Mouse (Mus musculus) right cerebral cortex, postnatal 25 days (tissue): Measurements from ENCODE around the gene Lgsn.

Experiments used
- DNase-seq: peaks from one replicate; pipeline ENCODE4 v3.0.0; 2022

Lgsn gene

GRCm38 (mm10) chr1:31176101-31176500 is at the start of gene Lgsn:
Gene Lgsn (plus strand): TSS chr1:31176401.
- DNase-seq = no peak

GRCm38 (mm10) chr1:31138387-31138786 is 37.8 kb upstream of the Lgsn start:
- DNase-seq = no peak

- DNase-seq = no peak
Measured at GRCm38 (mm10) chr1:31142288-31143094, 33.7 kb upstream of the Lgsn start.

GRCm38 (mm10) chr1:31143571-31143970 is 32.6 kb upstream of the Lgsn start:
- DNase-seq = no peak

GRCm38 (mm10) chr1:31149671-31150070 is 26.5 kb upstream of the Lgsn start:
- DNase-seq = no peak

GRCm38 (mm10) chr1:31150546-31150945 is 25.7 kb upstream of the Lgsn start:
- no peak for DNase-seq

- DNase-seq = no peak
Measured at GRCm38 (mm10) chr1:31152799-31153426, 23.3 kb upstream of the Lgsn start.

- DNase-seq = peak; percentile 30
Measured at GRCm38 (mm10) chr1:31153793-31154349, 22.3 kb upstream of the Lgsn start.

GRCm38 (mm10) chr1:31156185-31156584 is 20.0 kb upstream of the Lgsn start:
- no peak for DNase-seq

GRCm38 (mm10) chr1:31156884-31157283 is 19.3 kb upstream of the Lgsn start:
- no peak for DNase-seq

GRCm38 (mm10) chr1:31164527-31165189 is 11.5 kb upstream of the Lgsn start:
- no peak for DNase-seq

GRCm38 (mm10) chr1:31165326-31166121 is 10.7 kb upstream of the Lgsn start:
- no peak for DNase-seq

- DNase-seq = no peak
Measured at GRCm38 (mm10) chr1:31175401-31175800, 800 bp upstream of the Lgsn start.

GRCm38 (mm10) chr1:31178264-31178663 is 2.1 kb downstream of the Lgsn start:
- DNase-seq = no peak

- no peak for DNase-seq
Measured at GRCm38 (mm10) chr1:31190237-31190866, 14.2 kb downstream of the Lgsn start.

GRCm38 (mm10) chr1:31195633-31196032 is 19.4 kb downstream of the Lgsn start:
- no peak for DNase-seq

GRCm38 (mm10) chr1:31196959-31197358 is 20.8 kb downstream of the Lgsn start:
- DNase-seq = no peak

- peak; percentile 42 for DNase-seq
Measured at GRCm38 (mm10) chr1:31203771-31204170, 27.6 kb downstream of the Lgsn start.

GRCm38 (mm10) chr1:31205346-31205745 is 29.1 kb downstream of the Lgsn start:
- DNase-seq = no peak

GRCm38 (mm10) chr1:31205770-31206169 is 29.6 kb downstream of the Lgsn start:
- DNase-seq = no peak

GRCm38 (mm10) chr1:31210144-31210543 is 33.9 kb downstream of the Lgsn start:
- no peak for DNase-seq

- no peak for DNase-seq
Measured at GRCm38 (mm10) chr1:31214831-31215230, 38.6 kb downstream of the Lgsn start.
